Mouse (Mus musculus): ENCODE data around the gene Il24. TPM values are rescaled to one million over a fixed set of nuclear protein-coding genes. Genes with fewer than 3 reads are reported as not detected.

Il24 gene
- polyA plus RNA-seq, 1 experiment from 2014 or later = not detected

DNA sequence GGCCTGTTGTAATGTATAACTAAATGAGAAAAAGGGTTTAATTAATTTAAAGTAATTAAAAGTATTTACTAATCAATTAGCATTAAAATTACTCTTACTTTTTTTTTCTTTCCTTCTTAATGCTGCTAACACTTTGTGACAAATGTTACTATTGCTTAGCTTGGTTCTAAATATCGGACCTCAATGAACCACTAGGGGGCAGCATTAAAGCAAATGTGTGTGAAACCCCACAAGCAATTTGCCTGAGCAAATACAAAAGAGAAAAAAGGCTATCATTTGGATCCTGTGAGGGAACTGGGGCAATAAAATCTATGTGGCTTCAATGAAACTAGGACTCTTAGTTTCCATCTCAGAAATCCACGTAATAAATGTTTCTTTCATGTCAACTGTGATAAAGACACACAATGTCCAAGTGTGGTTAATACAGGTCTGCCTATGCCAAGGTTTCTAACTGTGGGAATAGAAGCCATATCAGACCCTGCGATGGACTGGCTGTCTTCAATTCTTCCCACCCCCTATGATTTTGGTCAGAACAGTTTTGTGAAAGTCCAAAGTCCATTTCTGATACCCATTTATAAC is 10.2 kb downstream of the Il24 start:
- Histone ChIP-seq H3K4me3 (no peak overlapping the region), H3K9me3 (replicated peaks) (no peaks in the 10 kb centered on the region), H3K36me3 (no peaks in the 10 kb centered on the region), H3K27ac (no peak overlapping the region), H3K27me3 (ENCODE audit: low read depth, poor library complexity, severe bottlenecking) (peaks cover 37% of the 10 kb centered on the region), H3K4me1 (peaks cover 8% of the 10 kb centered on the region)
- DNase-seq (ENCODE audit: low spot score) = no peak
- WGBS = 20% methylated on average over 3 of the region's 3 CpGs

DNA sequence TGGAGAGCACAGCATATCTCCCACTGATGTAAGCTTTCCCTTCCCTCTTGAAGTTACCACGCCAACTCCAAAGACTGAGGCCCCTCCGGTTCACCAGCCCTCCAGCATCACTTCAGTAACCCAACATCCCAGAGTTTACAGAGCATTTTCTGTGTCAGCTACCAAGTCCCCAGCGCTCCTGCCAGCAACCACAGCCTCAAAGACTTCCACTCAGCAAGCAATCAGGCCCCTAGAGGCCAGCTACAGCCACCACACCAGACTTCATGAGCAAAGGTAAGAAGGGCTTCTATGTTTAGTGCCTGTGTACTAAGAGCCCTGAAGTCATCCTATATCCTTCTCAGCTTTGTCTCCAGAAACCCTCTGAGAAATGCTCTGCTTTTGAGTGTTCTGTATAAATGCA is 11.3 kb downstream of the Il24 start:
- 83% methylated on average over 3 of the region's 3 CpGs for WGBS
- Histone ChIP-seq H3K27ac (no peak overlapping the region), H3K27me3 (ENCODE audit: low read depth, poor library complexity, severe bottlenecking) (peaks cover 37% of the 10 kb centered on the region), H3K9me3 (replicated peaks) (no peaks in the 10 kb centered on the region), H3K4me3 (no peak overlapping the region), H3K36me3 (no peaks in the 10 kb centered on the region), H3K4me1 (peaks cover 8% of the 10 kb centered on the region)
- no peak for DNase-seq (ENCODE audit: low spot score)

DNA sequence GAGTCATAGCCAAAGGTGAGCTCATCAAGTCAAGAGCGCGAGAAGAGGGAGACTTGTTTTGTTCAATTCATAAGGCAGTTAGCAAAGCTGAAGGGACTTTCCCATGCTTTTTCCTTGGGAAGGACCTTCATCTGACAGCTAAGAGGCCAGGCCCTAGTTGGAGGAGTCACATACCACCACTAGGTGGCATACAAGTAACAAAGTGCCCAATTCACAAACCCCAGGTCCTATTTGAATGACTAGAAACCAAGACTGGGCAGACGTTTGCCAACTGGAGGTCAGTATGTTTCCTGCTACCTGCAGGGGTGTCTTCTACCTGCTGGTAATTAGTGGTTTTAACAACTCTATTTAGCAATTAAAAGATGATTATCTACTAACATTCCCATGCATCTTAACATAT is 12.1 kb downstream of the Il24 start:
- peak; percentile 34 for DNase-seq (ENCODE audit: low spot score)
- Histone ChIP-seq H3K4me1 (peaks cover 8% of the 10 kb centered on the region), H3K4me3 (no peak overlapping the region), H3K9me3 (replicated peaks) (no peaks in the 10 kb centered on the region), H3K27me3 (ENCODE audit: low read depth, poor library complexity, severe bottlenecking) (peaks cover 31% of the 10 kb centered on the region), H3K36me3 (no peaks in the 10 kb centered on the region), H3K27ac (no peak overlapping the region)
- WGBS = 48% methylated on average over 3 of the region's 3 CpGs

DNA sequence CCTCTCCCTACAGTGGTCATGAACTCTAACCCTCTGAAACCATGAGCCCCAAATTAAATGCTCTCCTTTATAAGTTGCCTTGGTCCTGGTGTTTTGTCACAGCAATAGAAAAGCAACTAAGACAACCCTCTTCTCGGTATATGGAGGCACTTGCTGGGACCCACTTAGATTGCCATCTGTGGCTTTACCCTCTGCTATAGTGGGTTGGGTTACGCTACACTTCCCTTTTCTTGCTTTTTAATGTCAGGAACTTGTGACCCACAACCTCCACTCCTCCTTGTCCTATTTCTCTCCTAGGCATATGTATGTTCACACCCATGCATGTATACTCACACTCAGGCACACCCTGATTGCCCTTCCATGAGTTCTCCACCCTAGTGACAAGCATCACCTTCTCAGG is 14.3 kb downstream of the Il24 start:
- DNase-seq (ENCODE audit: low spot score) = no peak
- Histone ChIP-seq H3K9me3 (replicated peaks) (no peaks in the 10 kb centered on the region), H3K27me3 (ENCODE audit: low read depth, poor library complexity, severe bottlenecking) (peaks cover 9% of the 10 kb centered on the region), H3K4me3 (no peak overlapping the region), H3K4me1 (peaks cover 2% of the 10 kb centered on the region), H3K36me3 (no peaks in the 10 kb centered on the region), H3K27ac (no peak overlapping the region)
- WGBS = 94% methylated on average over 2 of the region's 2 CpGs

DNA sequence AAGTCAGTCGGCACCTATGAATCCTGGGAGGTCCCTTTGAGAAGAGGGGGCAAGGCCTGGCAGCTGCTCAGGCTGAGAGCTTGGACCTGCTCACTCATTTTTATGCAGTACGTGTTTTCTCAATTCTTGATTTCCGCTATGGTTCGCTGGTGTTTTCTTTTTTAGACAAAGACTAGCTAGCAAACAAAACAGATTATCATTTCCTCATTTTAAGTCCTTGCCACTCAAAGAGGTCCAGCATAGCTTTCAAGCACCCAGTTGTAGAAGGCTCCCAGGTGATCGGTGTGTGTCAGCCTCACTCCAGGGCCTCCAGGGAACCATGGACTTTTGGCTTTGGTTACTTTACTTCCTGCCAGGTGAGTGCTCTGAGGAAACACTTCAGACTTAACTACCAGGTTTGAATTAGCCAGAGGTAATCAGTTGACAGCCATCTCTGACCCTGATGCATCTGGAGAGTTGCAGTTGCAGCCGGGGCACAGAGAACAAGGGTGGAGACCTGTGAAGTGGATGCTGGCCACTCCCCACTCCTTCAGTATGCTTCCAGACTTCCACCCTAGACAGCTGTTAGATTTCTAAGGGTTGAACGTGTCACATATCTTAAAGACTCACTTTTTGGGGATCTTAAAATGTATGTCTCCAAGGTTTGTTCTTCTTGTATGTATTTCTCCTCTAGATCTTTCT is 21.6 kb downstream of the Il24 start, which contains the start of gene Fcmr:
TSS of gene Fcmr (plus strand) at position 129 of the 681 bp plus-strand sequence.
- no peak within 1 kb of the TSS for H3K27ac ChIP-seq
- H3K9me3 ChIP-seq (replicated peaks) = no peaks in the 10 kb centered on the region
- WGBS = 83% methylated on average over 7 of the region's 7 CpGs
- no peaks in the 10 kb centered on the region for H3K27me3 ChIP-seq (ENCODE audit: low read depth, poor library complexity, severe bottlenecking)
- H3K36me3 ChIP-seq = no peaks in the 10 kb centered on the region
- no peak for DNase-seq (ENCODE audit: low spot score)
- no peak within 1 kb of the TSS for H3K4me3 ChIP-seq
- no peaks in the 10 kb centered on the region for H3K4me1 ChIP-seq

DNA sequence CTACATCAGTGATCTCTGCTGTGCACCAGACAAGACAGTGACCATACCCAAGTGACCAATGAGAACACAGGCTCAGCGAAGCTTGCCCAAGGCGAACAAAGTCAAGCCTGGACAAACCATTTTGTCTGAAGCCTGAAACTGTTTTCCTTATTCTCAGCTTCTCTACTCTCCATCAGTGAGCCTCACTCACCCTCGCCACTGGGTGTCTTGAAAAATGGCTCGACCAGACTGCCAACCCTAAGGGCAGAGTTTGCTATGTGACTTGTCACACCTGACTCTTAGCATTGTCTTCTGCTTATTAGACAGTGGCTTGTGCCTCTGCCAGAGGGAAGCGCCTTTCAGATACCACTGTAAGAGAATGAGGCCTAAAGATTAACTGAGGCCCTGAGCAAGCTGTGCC is 22.5 kb downstream of the Il24 start:
- 91% methylated on average over 5 of the region's 5 CpGs for WGBS
- no peak overlapping the region for H3K4me3 ChIP-seq

DNA sequence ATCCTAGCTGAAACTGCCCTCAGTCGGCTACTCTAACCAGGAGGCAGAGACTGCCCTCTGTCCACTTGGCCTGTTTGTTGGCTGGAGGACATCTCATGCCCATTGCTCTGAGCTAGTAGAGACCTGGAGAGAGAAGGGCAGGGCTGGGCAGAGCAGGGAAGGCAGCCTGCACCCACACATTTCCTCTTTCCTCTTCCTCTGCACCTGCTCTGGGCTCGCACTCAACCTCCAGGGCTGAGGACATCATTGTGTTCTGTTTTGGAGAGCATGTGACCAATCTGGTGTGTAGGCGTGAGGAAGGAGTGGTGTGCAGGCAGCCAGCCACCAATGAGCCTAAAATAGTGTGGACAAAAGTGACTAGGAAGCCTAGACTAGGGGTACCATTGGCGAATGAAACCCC is 23.0 kb downstream of the Il24 start:
- Histone ChIP-seq H3K36me3 (no peaks in the 10 kb centered on the region), H3K27me3 (ENCODE audit: low read depth, poor library complexity, severe bottlenecking) (no peaks in the 10 kb centered on the region), H3K4me3 (no peak overlapping the region), H3K27ac (no peak overlapping the region), H3K4me1 (no peaks in the 10 kb centered on the region), H3K9me3 (replicated peaks) (no peaks in the 10 kb centered on the region)
- DNase-seq (ENCODE audit: low spot score) = no peak
- 89% methylated on average over 4 of the region's 4 CpGs for whole genome bisulfite sequencing

More for the DNA sequence above, 22.5 kb downstream of the Il24 start:
- Histone ChIP-seq H3K27ac (no peak overlapping the region), H3K9me3 (replicated peaks) (no peaks in the 10 kb centered on the region), H3K4me1 (no peaks in the 10 kb centered on the region), H3K36me3 (no peaks in the 10 kb centered on the region), H3K27me3 (ENCODE audit: low read depth, poor library complexity, severe bottlenecking) (no peaks in the 10 kb centered on the region)
- no peak for DNase-seq (ENCODE audit: low spot score)

DNA sequence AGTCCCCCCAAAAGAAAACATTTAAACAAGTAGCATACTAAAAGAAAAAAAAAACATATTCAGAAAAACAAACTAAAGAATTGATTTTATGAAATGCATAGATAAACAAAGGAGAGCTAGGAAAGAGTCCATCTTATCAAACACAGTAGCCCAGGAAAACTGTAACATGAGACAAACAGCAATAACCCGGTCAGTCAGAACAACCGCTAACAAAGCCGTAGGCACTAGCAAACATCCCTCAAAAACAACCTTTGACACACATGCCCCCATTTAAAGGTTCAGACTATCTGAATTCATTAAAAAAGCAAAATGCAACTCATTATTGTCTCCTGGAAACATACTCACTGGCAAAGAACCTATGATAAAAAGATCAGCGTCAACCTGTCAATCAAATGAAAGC is 29.8 kb downstream of the Il24 start:
- Histone ChIP-seq H3K27ac (no peak overlapping the region), H3K4me1 (no peaks in the 10 kb centered on the region), H3K27me3 (ENCODE audit: low read depth, poor library complexity, severe bottlenecking) (no peaks in the 10 kb centered on the region), H3K9me3 (replicated peaks) (no peaks in the 10 kb centered on the region), H3K4me3 (no peak overlapping the region), H3K36me3 (no peaks in the 10 kb centered on the region)
- WGBS = 80% methylated on average over 4 of the region's 4 CpGs
- no peak for DNase-seq (ENCODE audit: low spot score)

DNA sequence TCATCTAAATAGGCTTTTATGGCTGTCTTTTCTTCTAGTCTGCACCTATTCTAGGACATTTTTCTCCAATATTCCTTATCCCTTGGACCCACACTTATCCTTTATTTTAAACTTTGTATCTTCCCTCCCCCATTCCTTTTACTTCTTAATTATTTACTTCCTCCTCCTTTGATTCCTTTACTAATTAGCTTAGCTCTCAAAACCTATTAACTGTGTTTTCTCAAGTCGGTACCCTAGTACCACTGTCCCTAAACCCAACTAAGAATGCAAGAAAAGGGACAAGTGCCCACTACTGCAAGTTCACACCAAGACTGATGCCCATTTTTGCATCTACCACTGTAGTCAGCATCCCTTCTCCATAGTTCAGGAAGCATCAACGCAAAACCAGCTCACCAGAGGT is 31.5 kb downstream of the Il24 start:
- WGBS = 85% methylated on average over 2 of the region's 2 CpGs
- Histone ChIP-seq H3K36me3 (no peaks in the 10 kb centered on the region), H3K4me3 (no peak overlapping the region), H3K4me1 (no peaks in the 10 kb centered on the region), H3K27me3 (ENCODE audit: low read depth, poor library complexity, severe bottlenecking) (no peaks in the 10 kb centered on the region), H3K9me3 (replicated peaks) (no peaks in the 10 kb centered on the region), H3K27ac (no peak overlapping the region)
- DNase-seq (ENCODE audit: low spot score) = no peak

DNA sequence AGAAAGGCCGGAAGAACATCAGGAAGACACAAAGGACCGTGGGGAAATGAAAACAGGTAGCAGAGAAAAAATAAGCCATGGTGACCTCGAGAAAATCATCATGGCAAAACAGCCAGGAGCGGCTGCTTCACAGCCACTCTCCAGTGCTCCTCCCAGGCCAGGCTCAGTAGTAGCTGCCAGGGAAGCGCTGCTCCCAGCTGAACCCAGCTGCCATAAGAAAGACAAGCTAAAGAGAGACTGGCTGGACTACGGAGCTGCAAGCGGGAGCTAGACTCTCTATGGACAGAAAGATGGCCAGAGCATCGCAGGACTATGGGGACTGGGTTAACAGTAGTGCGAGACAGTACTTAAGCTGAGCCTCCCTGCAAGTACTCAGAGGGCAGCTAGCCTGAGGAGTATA is 32.4 kb downstream of the Il24 start:
- no peaks in the 10 kb centered on the region for H3K4me1 ChIP-seq
- no peak for DNase-seq (ENCODE audit: low spot score)
- no peaks in the 10 kb centered on the region for H3K9me3 ChIP-seq (replicated peaks)
- no peaks in the 10 kb centered on the region for H3K27me3 ChIP-seq (ENCODE audit: low read depth, poor library complexity, severe bottlenecking)
- no peak overlapping the region for H3K27ac ChIP-seq
- no peaks in the 10 kb centered on the region for H3K36me3 ChIP-seq
- WGBS = 89% methylated on average over 9 of the region's 9 CpGs
- H3K4me3 ChIP-seq = no peak overlapping the region

DNA sequence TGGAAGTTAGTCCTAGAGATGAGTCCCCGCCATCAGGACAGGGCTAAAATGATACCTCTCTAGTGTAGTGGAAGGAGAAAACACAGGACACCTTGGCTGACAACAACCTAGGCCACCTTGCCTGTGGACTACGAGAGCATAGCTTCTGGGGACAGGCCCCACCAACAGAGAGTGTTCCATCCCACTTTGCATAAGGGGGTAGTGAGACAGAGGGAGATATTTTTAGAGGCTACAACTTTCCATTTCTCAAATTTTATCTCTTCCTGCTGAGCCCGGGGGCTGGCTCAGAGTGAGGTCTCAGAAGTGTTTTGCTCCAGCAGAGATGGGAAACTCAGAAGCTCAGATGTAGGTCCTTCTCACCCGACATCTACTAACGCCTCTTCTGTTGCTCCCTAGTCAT is 36.8 kb downstream of the Il24 start:
- Histone ChIP-seq H3K9me3 (replicated peaks) (no peaks in the 10 kb centered on the region), H3K4me1 (no peaks in the 10 kb centered on the region), H3K36me3 (no peaks in the 10 kb centered on the region), H3K27ac (no peak overlapping the region), H3K27me3 (ENCODE audit: low read depth, poor library complexity, severe bottlenecking) (no peaks in the 10 kb centered on the region), H3K4me3 (no peak overlapping the region)
- WGBS = 90% methylated on average over 5 of the region's 5 CpGs
- no peak for DNase-seq (ENCODE audit: low spot score)

DNA sequence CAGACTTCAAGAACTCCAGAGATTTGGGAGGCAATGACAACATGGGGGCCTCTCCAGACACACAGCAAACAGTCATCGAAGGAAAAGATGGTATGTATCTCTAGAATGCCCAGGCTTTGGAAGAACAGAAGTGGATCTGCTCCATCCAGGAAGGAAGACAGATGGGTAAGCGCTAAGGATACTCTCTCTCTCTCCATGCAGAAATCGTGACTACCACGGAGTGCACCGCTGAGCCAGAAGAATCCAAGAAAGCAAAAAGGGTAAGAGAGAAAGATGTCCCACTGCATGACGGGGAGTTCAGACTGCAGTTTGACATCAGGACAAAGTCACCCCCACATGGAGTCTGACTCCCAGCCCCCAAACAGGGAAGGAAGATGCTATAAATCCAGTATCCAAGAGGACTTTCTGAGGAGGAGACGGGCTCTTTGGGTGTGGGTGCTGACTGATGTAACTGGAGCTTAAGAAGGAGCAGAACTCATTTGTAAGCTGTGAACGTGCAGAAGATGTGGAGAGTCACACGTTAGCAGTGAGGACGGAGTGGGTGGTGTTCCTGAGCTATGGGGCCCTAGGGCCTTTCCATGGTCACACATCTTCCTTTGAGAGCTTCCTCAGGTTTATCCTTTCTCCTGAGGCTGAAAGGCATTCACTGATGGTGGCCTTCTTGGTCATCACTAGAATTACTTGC is 37.6 kb downstream of the Il24 start:
- no peak for DNase-seq (ENCODE audit: low spot score)
- no peaks in the 10 kb centered on the region for H3K36me3 ChIP-seq
- WGBS = 87% methylated on average over 10 of the region's 10 CpGs
- H3K27me3 ChIP-seq (ENCODE audit: low read depth, poor library complexity, severe bottlenecking) = no peaks in the 10 kb centered on the region
- H3K4me3 ChIP-seq = no peak overlapping the region
- H3K9me3 ChIP-seq (replicated peaks) = no peaks in the 10 kb centered on the region
- no peak overlapping the region for H3K27ac ChIP-seq
- no peaks in the 10 kb centered on the region for H3K4me1 ChIP-seq

DNA sequence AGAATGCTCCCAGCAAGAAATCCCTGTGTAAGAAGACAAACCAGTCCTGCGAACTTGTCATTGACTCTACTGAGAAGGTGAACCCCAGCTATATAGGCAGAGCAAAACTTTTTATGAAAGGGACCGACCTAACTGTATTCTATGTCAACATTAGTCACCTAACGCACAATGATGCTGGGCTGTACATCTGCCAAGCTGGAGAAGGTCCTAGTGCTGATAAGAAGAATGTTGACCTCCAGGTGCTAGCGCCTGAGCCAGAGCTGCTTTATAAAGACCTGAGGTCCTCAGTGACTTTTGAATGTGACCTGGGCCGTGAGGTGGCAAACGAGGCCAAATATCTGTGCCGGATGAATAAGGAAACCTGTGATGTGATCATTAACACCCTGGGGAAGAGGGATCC is 42.7 kb downstream of the Il24 start:
- Histone ChIP-seq H3K9me3 (replicated peaks) (no peaks in the 10 kb centered on the region), H3K27ac (no peak overlapping the region), H3K4me3 (no peak overlapping the region), H3K36me3 (no peaks in the 10 kb centered on the region), H3K27me3 (ENCODE audit: low read depth, poor library complexity, severe bottlenecking) (no peaks in the 10 kb centered on the region), H3K4me1 (0 out of 2 replicates have a peak, but pooled peaks cover 12% of the 10 kb centered on the region)
- WGBS = 90% methylated on average over 7 of the region's 7 CpGs
- DNase-seq (ENCODE audit: low spot score) = no peak

Data from limb, embryonic 10.5 days (tissue).